Mouse (Mus musculus): ENCODE measurements around the gene Lrrc75b. TPM values are rescaled to one million over a fixed set of nuclear protein-coding genes. Genes with fewer than 3 reads are reported as not detected.
"Not testable (repeated sequence)": the region's sequence is repeated elsewhere in the genome, so short reads cannot be mapped to it uniquely, and the experiment has no call there.

Gene Lrrc75b
- polyA plus RNA-seq, 1 experiment from 2014 or later, result 38.9 TPM

DNA sequence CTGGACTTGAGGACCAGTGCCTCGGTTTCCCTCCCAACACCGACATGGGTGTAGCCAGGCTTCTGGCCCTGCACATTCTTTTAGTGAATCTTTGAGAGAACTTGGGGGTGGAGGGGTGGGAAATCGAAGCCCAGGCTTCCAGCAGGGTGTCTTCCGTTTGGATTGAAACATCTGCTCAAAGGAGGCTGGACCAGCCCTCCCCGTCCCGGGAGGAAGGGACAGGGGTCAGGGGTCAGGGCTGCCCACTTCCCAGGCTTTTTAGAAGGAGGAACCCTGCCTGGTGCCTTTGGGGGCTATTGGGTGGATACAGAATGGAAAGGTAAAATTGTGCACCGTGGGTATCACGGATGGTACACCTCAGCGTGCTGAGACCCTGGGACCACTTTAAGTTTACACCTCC, 11.8 kb upstream of the Lrrc75b start:
- no peak overlapping the region for H3K4me3 ChIP-seq (ENCODE audit: low read length)
- H3K27ac ChIP-seq (ENCODE audit: low read depth, low read length), result no peak overlapping the region
- no peaks in the 10 kb centered on the region for H3K27me3 ChIP-seq (replicated peaks; ENCODE audit: control insufficient read depth, insufficient read depth, low read length)
- no peaks in the 10 kb centered on the region for H3K4me1 ChIP-seq (ENCODE audit: control insufficient read depth, insufficient read depth, low read depth, low read length)
- no peak overlapping the region for H3K9ac ChIP-seq (ENCODE audit: low read depth, low read length)
- ATAC-seq, result no peak
- H3K36me3 ChIP-seq (ENCODE audit: control insufficient read depth, insufficient read depth, low read length), result no peaks in the 10 kb centered on the region
- no peaks in the 10 kb centered on the region for H3K9me3 ChIP-seq (ENCODE audit: control insufficient read depth, low read length)
- H3K4me2 ChIP-seq (ENCODE audit: low read length), result no peak overlapping the region
- 39% methylated on average over 9 of the region's 9 CpGs for WGBS

DNA sequence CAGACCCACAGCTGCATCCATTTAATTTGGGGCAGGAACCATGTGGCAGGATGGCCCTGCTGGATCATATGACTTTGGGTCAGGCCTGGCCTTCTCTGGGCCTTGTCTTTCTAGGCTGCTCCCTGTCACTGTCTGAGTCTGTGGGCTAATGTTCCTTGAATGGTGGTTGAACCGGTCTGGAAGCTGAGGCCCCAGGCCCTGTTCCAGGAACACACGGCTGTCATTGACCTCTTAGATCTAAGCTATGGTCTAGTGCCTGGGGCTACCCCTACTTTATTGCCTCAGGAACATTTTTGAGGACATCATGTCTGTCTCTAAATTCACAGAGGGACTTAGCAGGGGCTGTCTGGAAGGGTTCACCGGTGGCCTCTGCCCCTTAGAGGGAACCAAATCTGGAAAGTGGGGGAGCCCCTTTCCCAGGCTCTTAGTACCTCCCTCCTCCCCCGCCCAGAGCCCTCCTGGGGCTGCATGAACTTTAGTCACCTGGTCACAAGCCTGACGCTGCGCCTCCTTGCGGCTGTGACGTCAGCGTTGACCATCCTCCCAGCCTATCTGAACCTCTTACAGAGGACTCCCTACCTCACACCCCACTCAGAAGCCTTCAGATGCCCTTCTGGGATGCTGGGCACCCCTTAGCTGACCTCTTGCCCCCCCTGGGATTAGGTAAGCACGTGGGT, 11.0 kb upstream of the Lrrc75b start:
- H3K9ac ChIP-seq (ENCODE audit: low read depth, low read length), result no peak overlapping the region
- H3K27ac ChIP-seq (ENCODE audit: low read depth, low read length), result no peak overlapping the region
- no peaks in the 10 kb centered on the region for H3K4me1 ChIP-seq (ENCODE audit: control insufficient read depth, insufficient read depth, low read depth, low read length)
- H3K36me3 ChIP-seq (ENCODE audit: control insufficient read depth, insufficient read depth, low read length), result no peaks in the 10 kb centered on the region
- H3K4me2 ChIP-seq (ENCODE audit: low read length), result no peak overlapping the region
- H3K9me3 ChIP-seq (ENCODE audit: control insufficient read depth, low read length), result no peaks in the 10 kb centered on the region
- H3K27me3 ChIP-seq (replicated peaks; ENCODE audit: control insufficient read depth, insufficient read depth, low read length), result no peaks in the 10 kb centered on the region
- 26% methylated on average over 10 of the region's 10 CpGs for WGBS
- H3K4me3 ChIP-seq (ENCODE audit: low read length), result no peak overlapping the region
- ATAC-seq, result no peak

DNA sequence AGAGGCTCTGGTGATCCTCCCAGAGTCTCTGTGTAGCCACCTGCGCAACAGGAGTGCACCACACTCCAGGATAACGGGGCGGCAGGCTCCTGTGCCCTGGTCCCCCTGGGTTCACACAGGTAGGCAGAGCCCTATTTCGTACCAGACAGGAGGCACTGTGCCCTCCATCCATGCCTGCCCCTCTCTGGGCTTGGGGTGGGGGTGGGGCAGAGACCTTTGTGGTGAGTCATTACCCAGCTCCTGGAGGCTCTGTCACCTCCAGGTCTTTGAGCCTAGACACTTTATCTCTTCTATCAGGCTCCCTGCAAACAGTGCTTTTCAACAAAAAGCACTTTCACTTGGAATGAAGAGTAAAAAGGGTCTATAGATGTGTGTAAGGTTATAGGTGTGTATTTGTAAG, 8.7 kb upstream of the Lrrc75b start:
- WGBS, result 19% methylated on average over 4 of the region's 4 CpGs
- Histone ChIP-seq H3K4me2 (ENCODE audit: low read length) (no peak overlapping the region), H3K4me3 (ENCODE audit: low read length) (no peak overlapping the region), H3K27me3 (replicated peaks; ENCODE audit: control insufficient read depth, insufficient read depth, low read length) (no peaks in the 10 kb centered on the region), H3K9me3 (ENCODE audit: control insufficient read depth, low read length) (no peaks in the 10 kb centered on the region), H3K36me3 (ENCODE audit: control insufficient read depth, insufficient read depth, low read length) (no peaks in the 10 kb centered on the region), H3K9ac (ENCODE audit: low read depth, low read length) (no peak overlapping the region), H3K4me1 (ENCODE audit: control insufficient read depth, insufficient read depth, low read depth, low read length) (no peaks in the 10 kb centered on the region), H3K27ac (ENCODE audit: low read depth, low read length) (no peak overlapping the region)
- no peak for ATAC-seq

DNA sequence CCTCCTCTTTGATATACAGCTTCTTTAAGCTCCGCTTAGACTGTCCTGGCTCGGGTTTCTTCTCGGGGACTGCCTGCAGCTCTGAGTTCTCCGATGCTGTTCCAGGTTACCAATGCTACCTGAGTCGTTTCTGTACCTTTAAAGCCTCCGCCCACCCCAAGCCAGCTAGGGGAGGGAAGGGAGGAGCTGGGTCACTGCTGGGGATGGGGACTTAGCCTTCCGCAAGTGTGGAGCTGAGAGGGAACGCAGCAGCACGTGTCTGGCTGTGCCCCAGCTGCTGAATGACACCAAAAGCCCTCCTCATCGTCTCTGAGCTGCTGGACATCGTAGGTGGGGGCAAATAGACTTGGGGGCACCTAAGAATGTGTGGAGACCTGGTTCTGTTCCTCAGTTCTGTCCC, 8.3 kb upstream of the Lrrc75b start:
- 7% methylated on average over 11 of the region's 11 CpGs for WGBS
- Histone ChIP-seq H3K4me3 (ENCODE audit: low read length) (no peak overlapping the region), H3K27me3 (replicated peaks; ENCODE audit: control insufficient read depth, insufficient read depth, low read length) (no peaks in the 10 kb centered on the region), H3K4me2 (ENCODE audit: low read length) (no peak overlapping the region), H3K27ac (ENCODE audit: low read depth, low read length) (no peak overlapping the region), H3K9ac (ENCODE audit: low read depth, low read length) (no peak overlapping the region), H3K36me3 (ENCODE audit: control insufficient read depth, insufficient read depth, low read length) (no peaks in the 10 kb centered on the region), H3K4me1 (ENCODE audit: control insufficient read depth, insufficient read depth, low read depth, low read length) (no peaks in the 10 kb centered on the region), H3K9me3 (ENCODE audit: control insufficient read depth, low read length) (no peaks in the 10 kb centered on the region)
- no peak for ATAC-seq

DNA sequence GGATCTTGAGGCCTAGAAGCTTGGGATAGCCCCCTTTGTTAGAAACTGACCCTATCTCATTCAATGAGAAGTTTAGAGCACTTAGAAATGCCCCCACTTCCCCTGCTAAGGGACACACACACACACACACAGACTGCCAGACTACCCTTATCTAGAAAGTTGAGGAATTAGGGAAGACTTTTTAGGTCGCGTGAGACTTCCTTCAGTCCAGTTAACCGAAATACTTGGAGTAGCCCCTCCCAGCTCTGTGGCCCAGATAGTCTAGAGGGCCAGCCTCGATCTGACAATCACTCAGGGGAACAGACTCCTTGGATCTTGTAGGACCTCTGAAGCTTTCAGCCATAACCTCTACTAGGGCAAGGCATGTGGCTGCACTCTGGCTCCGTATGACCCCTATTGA, 7.9 kb upstream of the Lrrc75b start:
- no peak overlapping the region for H3K4me3 ChIP-seq (ENCODE audit: low read length)
- H3K4me1 ChIP-seq (ENCODE audit: control insufficient read depth, insufficient read depth, low read depth, low read length), result no peaks in the 10 kb centered on the region
- H3K36me3 ChIP-seq (ENCODE audit: control insufficient read depth, insufficient read depth, low read length), result no peaks in the 10 kb centered on the region
- no peak overlapping the region for H3K4me2 ChIP-seq (ENCODE audit: low read length)
- H3K9me3 ChIP-seq (ENCODE audit: control insufficient read depth, low read length), result no peaks in the 10 kb centered on the region
- no peak overlapping the region for H3K9ac ChIP-seq (ENCODE audit: low read depth, low read length)
- 45% methylated on average over 5 of the region's 5 CpGs for WGBS
- ATAC-seq, result no peak
- no peaks in the 10 kb centered on the region for H3K27me3 ChIP-seq (replicated peaks; ENCODE audit: control insufficient read depth, insufficient read depth, low read length)
- no peak overlapping the region for H3K27ac ChIP-seq (ENCODE audit: low read depth, low read length)

DNA sequence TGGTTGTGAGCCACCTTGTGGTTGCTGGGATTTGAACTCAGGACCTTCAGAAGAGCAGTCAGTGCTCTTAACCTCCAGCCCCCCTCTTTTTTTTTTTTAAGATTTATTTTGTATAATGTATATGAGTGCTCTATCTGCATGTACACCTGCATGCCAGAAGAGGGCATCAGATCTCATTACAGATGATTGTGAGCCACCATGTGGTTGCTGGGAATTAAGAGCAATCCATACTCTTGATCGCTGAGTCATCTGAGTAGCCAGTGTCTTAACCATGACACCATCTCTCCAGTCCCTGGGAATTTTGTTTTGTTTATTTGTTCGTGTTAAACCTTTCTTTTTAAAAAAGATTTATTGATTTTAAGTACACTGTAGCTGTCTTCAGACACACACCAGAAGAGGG, 6.6 kb upstream of the Lrrc75b start:
- not testable (repeated sequence) for ATAC-seq; H3K36me3 ChIP-seq (ENCODE audit: control insufficient read depth, insufficient read depth, low read length)
- 82% methylated on average over 2 of the region's 2 CpGs for WGBS

DNA sequence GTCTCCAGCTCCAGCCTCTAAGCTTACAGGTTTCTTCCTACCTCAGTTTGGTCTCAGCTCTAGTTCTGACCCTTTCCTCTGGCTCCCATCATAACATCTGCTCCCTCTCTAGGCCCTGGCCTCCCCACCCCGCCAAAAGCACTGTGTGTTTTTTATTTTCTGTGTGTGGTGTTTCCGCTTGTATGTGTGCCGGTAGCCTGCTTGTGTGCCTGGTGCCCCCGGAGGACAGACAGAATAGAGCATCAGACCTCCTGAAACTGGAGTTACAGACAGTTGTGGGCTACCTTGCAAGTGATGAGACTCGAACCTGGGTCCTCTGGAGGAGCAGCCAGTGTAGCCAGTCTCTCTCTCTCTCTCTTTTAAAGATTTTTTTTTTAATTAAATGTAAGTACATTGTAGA, 6.2 kb upstream of the Lrrc75b start:
- no peak for ATAC-seq
- no peak overlapping the region for H3K4me2 ChIP-seq (ENCODE audit: low read length)
- no peaks in the 10 kb centered on the region for H3K36me3 ChIP-seq (ENCODE audit: control insufficient read depth, insufficient read depth, low read length)
- H3K27me3 ChIP-seq (replicated peaks; ENCODE audit: control insufficient read depth, insufficient read depth, low read length), result no peaks in the 10 kb centered on the region
- WGBS, result 83% methylated on average over 5 of the region's 5 CpGs
- H3K27ac ChIP-seq (ENCODE audit: low read depth, low read length), result no peak overlapping the region
- H3K4me1 ChIP-seq (ENCODE audit: control insufficient read depth, insufficient read depth, low read depth, low read length), result peaks cover 2% of the 10 kb centered on the region
- no peak overlapping the region for H3K4me3 ChIP-seq (ENCODE audit: low read length)
- H3K9me3 ChIP-seq (ENCODE audit: control insufficient read depth, low read length), result no peaks in the 10 kb centered on the region
- no peak overlapping the region for H3K9ac ChIP-seq (ENCODE audit: low read depth, low read length)

More for the DNA sequence above, 6.6 kb upstream of the Lrrc75b start:
- H3K27ac ChIP-seq (ENCODE audit: low read depth, low read length); H3K9ac ChIP-seq (ENCODE audit: low read depth, low read length); H3K4me2 ChIP-seq (ENCODE audit: low read length); H3K4me1 ChIP-seq (ENCODE audit: control insufficient read depth, insufficient read depth, low read depth, low read length); H3K27me3 ChIP-seq (replicated peaks; ENCODE audit: control insufficient read depth, insufficient read depth, low read length); H3K9me3 ChIP-seq (ENCODE audit: control insufficient read depth, low read length); H3K4me3 ChIP-seq (ENCODE audit: low read length): not testable (repeated sequence)

DNA sequence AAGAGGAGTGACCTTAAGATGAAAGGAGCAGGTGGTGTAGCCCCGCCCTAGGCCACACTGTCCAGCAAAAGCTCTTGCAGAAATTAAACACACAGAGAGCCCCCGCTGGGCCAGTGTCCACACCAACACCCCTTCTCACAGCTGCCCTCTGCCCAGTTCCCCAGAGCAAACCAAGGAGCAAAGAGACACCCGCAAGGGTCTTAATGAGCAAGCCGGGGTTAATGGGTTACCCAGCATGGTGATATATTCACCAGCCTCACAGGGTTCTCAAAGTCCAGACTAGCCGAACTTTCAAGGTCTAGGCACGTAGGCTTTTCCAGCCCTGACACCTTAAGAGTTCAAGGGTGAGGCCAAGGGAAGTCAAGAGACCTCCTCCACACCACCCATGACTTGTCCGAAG, 5.8 kb upstream of the Lrrc75b start:
- Histone ChIP-seq H3K9ac (ENCODE audit: low read depth, low read length) (no peak overlapping the region), H3K4me3 (ENCODE audit: low read length) (no peak overlapping the region), H3K4me1 (ENCODE audit: control insufficient read depth, insufficient read depth, low read depth, low read length) (peaks cover 6% of the 10 kb centered on the region), H3K9me3 (ENCODE audit: control insufficient read depth, low read length) (no peaks in the 10 kb centered on the region), H3K36me3 (ENCODE audit: control insufficient read depth, insufficient read depth, low read length) (no peaks in the 10 kb centered on the region), H3K27ac (ENCODE audit: low read depth, low read length) (no peak overlapping the region), H3K27me3 (replicated peaks; ENCODE audit: control insufficient read depth, insufficient read depth, low read length) (no peaks in the 10 kb centered on the region), H3K4me2 (ENCODE audit: low read length) (no peak overlapping the region)
- WGBS, result 68% methylated on average over 7 of the region's 7 CpGs
- ATAC-seq, result no peak

DNA sequence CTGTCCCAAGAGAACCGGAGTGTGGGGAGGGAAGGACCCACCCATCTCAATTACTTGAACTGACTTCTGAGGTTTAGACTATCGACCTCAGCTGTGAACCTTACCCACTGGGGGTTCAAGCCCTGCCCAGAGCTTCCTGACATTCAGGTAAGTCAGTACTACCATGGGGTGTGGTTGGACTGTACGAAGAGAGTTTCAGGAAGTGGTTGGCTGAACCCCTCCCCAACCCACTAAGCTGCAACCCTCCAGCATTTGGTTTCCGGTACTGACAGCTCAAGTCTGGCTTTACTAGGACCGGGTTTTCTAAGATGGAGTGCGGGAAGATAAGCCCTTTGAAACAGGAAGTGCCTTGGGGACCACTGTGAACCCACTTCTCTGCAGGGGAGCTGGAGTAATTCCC, 5.3 kb upstream of the Lrrc75b start:
- Histone ChIP-seq H3K9me3 (ENCODE audit: control insufficient read depth, low read length) (no peaks in the 10 kb centered on the region), H3K4me3 (ENCODE audit: low read length) (no peak overlapping the region), H3K4me2 (ENCODE audit: low read length) (no peak overlapping the region), H3K4me1 (ENCODE audit: control insufficient read depth, insufficient read depth, low read depth, low read length) (peaks cover 11% of the 10 kb centered on the region), H3K9ac (ENCODE audit: low read depth, low read length) (no peak overlapping the region), H3K36me3 (ENCODE audit: control insufficient read depth, insufficient read depth, low read length) (no peaks in the 10 kb centered on the region), H3K27me3 (replicated peaks; ENCODE audit: control insufficient read depth, insufficient read depth, low read length) (no peaks in the 10 kb centered on the region), H3K27ac (ENCODE audit: low read depth, low read length) (no peak overlapping the region)
- no peak for ATAC-seq
- WGBS, result 75% methylated on average over 6 of the region's 6 CpGs

Data from hindbrain, embryonic 16.5 days (tissue).